Mouse (Mus musculus) B cell, adult 2 months (primary cell): Measurements from ENCODE around the gene Hif3a.
"Not testable (repeated sequence)": the region's sequence is repeated elsewhere in the genome, so short reads cannot be mapped to it uniquely, and the experiment has no call there.

Experiments
- DNase-seq, 2 experiments: peaks; one replicate each; pipeline ENCODE4 v3.0.0; 2022

Hif3a gene

GRCm38 (mm10) chr7:17062389-17062788, at the start of gene Hif3a:
Hif3a (minus strand) TSS chr7:17062427.
- no peak for DNase-seq

- DNase-seq, result not testable (repeated sequence)
Observed at GRCm38 (mm10) chr7:17101631-17102030, 39.4 kb upstream of the Hif3a start.

GRCm38 (mm10) chr7:17091280-17091679, 29.1 kb upstream of the Hif3a start:
- DNase-seq, result peak; percentile 23 to 48

- no peak for DNase-seq
Observed at GRCm38 (mm10) chr7:17090058-17090585, 27.9 kb upstream of the Hif3a start.

GRCm38 (mm10) chr7:17087731-17088130, 25.5 kb upstream of the Hif3a start:
- no peak for DNase-seq

- DNase-seq, result no peak
Observed at GRCm38 (mm10) chr7:17082766-17083165, 20.5 kb upstream of the Hif3a start.

- no peak for DNase-seq
Observed at GRCm38 (mm10) chr7:17078076-17078654, 15.9 kb upstream of the Hif3a start.

- DNase-seq, result no peak
Observed at GRCm38 (mm10) chr7:17076542-17076941, 14.3 kb upstream of the Hif3a start.

- peak; percentile 69 to 70 for DNase-seq
Observed at GRCm38 (mm10) chr7:17073904-17074615, 11.8 kb upstream of the Hif3a start, which contains the start of gene Psg16. Psg16 (plus strand) TSS chr7:17074040.

GRCm38 (mm10) chr7:17073513-17073903, 11.3 kb upstream of the Hif3a start:
- no peak for DNase-seq

- DNase-seq, result not testable (repeated sequence)
Observed at GRCm38 (mm10) chr7:17067651-17068050, 5.4 kb upstream of the Hif3a start.

- no peak for DNase-seq
Observed at GRCm38 (mm10) chr7:17067000-17067399, 4.8 kb upstream of the Hif3a start.

GRCm38 (mm10) chr7:17066412-17066811, 4.2 kb upstream of the Hif3a start:
- peak; percentile 87 for DNase-seq

- no peak for DNase-seq
Observed at GRCm38 (mm10) chr7:17065620-17066019, 3.4 kb upstream of the Hif3a start.

- DNase-seq, result peak; percentile 47 to 56
Observed at GRCm38 (mm10) chr7:17062845-17063244, 618 bp upstream of the Hif3a start.

GRCm38 (mm10) chr7:17060782-17061605, 1.2 kb downstream of the Hif3a start:
- DNase-seq, result no peak

GRCm38 (mm10) chr7:17060031-17060781, 2.0 kb downstream of the Hif3a start:
- no peak for DNase-seq

- DNase-seq, result peak in 1 of 2 experiments; percentile 30
Observed at GRCm38 (mm10) chr7:17059463-17059844, 2.8 kb downstream of the Hif3a start.

- peak; percentile 73 to 77 for DNase-seq
Observed at GRCm38 (mm10) chr7:17058816-17059462, 3.3 kb downstream of the Hif3a start.

- peak; percentile 77 to 78 for DNase-seq
Observed at GRCm38 (mm10) chr7:17058071-17058689, 4.0 kb downstream of the Hif3a start.
